ENCODE assay signal across 8 mouse cellular contexts in the genomic region with DNA sequence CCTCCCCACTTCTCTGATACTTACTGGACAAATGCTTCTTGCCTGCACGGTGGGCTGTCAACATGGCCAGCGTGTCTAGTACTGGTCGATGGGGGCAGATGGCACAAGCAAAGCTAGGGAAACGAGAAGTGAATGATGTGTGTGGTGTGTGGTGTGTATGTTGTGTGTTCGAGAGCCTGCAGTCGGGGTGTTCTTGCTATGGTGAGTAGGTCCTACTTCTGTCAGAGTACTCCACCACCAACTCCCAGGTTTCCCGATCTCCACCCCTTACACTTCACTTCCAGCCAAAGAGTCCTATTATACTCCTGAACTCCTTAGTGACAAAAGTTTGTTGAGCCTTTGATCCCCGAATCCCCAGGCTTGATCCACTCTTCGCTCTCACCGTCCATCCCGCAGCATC. TPM values are rescaled to one million over a fixed set of nuclear protein-coding genes. Genes with fewer than 3 reads are reported as not detected.
DNase-seq lines count a peak whose midpoint lies in the region; ATAC-seq and TF ChIP-seq lines count a peak whose summit lies in the region.

No protein-coding gene starts in this region.

- TF ChIP-seq EP300 in stomach, postnatal 0 days (optimal IDR thresholded peaks at IDR 0.05), result no peak

- H3K9ac ChIP-seq in liver, embryonic 11.5 days (ENCODE audit: low read depth, low read length), result peak overlapping the region; percentile 78
- peak overlapping the region; percentile 76 for H3K9ac ChIP-seq in stomach, postnatal 0 days (ENCODE audit: low read length)

- no peaks in the 10 kb centered on the region for H3K27me3 ChIP-seq in thymus, adult 2 months (ENCODE audit: control insufficient read depth, insufficient read depth, low read length)
- no peaks in the 10 kb centered on the region for H3K27me3 ChIP-seq in liver, embryonic 11.5 days (replicated peaks; ENCODE audit: control insufficient read depth, insufficient read depth, low read length)
- no peaks in the 10 kb centered on the region for H3K27me3 ChIP-seq in stomach, postnatal 0 days (ENCODE audit: control insufficient read depth, insufficient read depth, low read length)

- H3K27ac ChIP-seq in thymus, adult 2 months (ENCODE audit: control insufficient read depth, insufficient read depth, low read length), result no peak overlapping the region
- H3K27ac ChIP-seq in liver, embryonic 11.5 days (ENCODE audit: low read depth, low read length), result peak overlapping the region; percentile 36; the same call in 1 of the 2 replicates
- peak overlapping the region; percentile 74 for H3K27ac ChIP-seq in stomach, postnatal 0 days (replicated peaks)

- 0 out of 2 replicates have a peak, but pooled peaks have one; percentile 6 for ATAC-seq in frontal cortex, adult (ENCODE audit: low TSS enrichment)
- 0 out of 2 replicates have a peak, but pooled peaks have one; percentile 0 for ATAC-seq in liver, embryonic 11.5 days (replicated peaks; ENCODE audit: low FRiP score)
- no peak; the same call in none of the 2 replicates for ATAC-seq in stomach, postnatal 0 days (ENCODE audit: low FRiP score, low TSS enrichment)

- no peaks in the 10 kb centered on the region for H3K9me3 ChIP-seq in liver, embryonic 11.5 days (ENCODE audit: control insufficient read depth, low read length)
- H3K9me3 ChIP-seq in stomach, postnatal 0 days (ENCODE audit: control insufficient read depth, low read length), result no peaks in the 10 kb centered on the region

- intact Hi-C loops in left cerebral cortex, postnatal 25 days (cut with DNase I), result loop anchor here (2.0 kb wide), 1 partner anchor 22 kb away; the partner anchor contains the start of gene Vps72

- TF ChIP-seq POLR2A in thymus, adult 2 months (IDR thresholded peaks at IDR 0.05; ENCODE audit: control insufficient read depth, extremely low read depth, insufficient read depth, low read length, poor library complexity), result no peak

- no peak for TF ChIP-seq CTCF in thymus, adult 2 months (IDR thresholded peaks at IDR 0.05; ENCODE audit: borderline replicate concordance, control insufficient read depth, extremely low read depth, insufficient read depth, low read length, poor library complexity)
- TF ChIP-seq CTCF in stomach, postnatal 0 days (IDR thresholded peaks at IDR 0.05; ENCODE audit: low read depth), result no peak

- H3K36me3 ChIP-seq in thymus, adult 2 months (ENCODE audit: control insufficient read depth, insufficient read depth, low read length), result no peaks in the 10 kb centered on the region; the same call in 1 of the 2 replicates
- H3K36me3 ChIP-seq in liver, embryonic 11.5 days (ENCODE audit: control insufficient read depth, insufficient read depth, low read length), result no peaks in the 10 kb centered on the region; the same call in 1 of the 2 replicates
- peaks cover 2% of the 10 kb centered on the region; the same call in 1 of the 2 replicates for H3K36me3 ChIP-seq in stomach, postnatal 0 days (ENCODE audit: control insufficient read depth, insufficient read depth, low read length)

- 61% methylated on average over 11 of the region's 11 CpGs for WGBS in thymus, adult 2 months
- WGBS in liver, embryonic 11.5 days, result 51% methylated on average over 11 of the region's 11 CpGs
- 52% methylated on average over 11 of the region's 11 CpGs for WGBS in stomach, postnatal 0 days

- peaks cover 20% of the 10 kb centered on the region for H3K4me1 ChIP-seq in thymus, adult 2 months (replicated peaks; ENCODE audit: control insufficient read depth, insufficient read depth, low read length)
- H3K4me1 ChIP-seq in liver, embryonic 11.5 days (replicated peaks; ENCODE audit: control insufficient read depth, insufficient read depth, low read length), result peaks cover 15% of the 10 kb centered on the region
- H3K4me1 ChIP-seq in stomach, postnatal 0 days (replicated peaks; ENCODE audit: control insufficient read depth, insufficient read depth), result peaks cover 4% of the 10 kb centered on the region

- no peak for DNase-seq in frontal cortex, postnatal 36 days (ENCODE audit: low spot score in 2 of 2)
- DNase-seq in thymus, adult 2 months, result no peak
- no peak for DNase-seq in thymus, postnatal 36 days
- DNase-seq in liver, embryonic 11.5 days (ENCODE audit: low spot score), result no peak
- DNase-seq in stomach, postnatal 0 days (ENCODE audit: low spot score), result no peak
- no peak for DNase-seq in urinary bladder, adult 2 months (ENCODE audit: low spot score)
- DNase-seq in left cerebral cortex, postnatal 25 days (ENCODE audit: low spot score in 2 of 2), result no peak

- peak overlapping the region; percentile 78 for H3K4me2 ChIP-seq in liver, embryonic 11.5 days
- H3K4me2 ChIP-seq in stomach, postnatal 0 days (replicated peaks; ENCODE audit: low read depth), result peak overlapping the region; percentile 81

- peak overlapping the region; percentile 53 for H3K4me3 ChIP-seq in thymus, adult 2 months (ENCODE audit: control insufficient read depth, insufficient read depth, low read length)
- peak overlapping the region; percentile 72 for H3K4me3 ChIP-seq in liver, embryonic 11.5 days (ENCODE audit: low read depth, low read length)
- H3K4me3 ChIP-seq in stomach, postnatal 0 days (ENCODE audit: low read depth, low read length), result peak overlapping the region; percentile 64

RNA-seq across cellular contexts. Expression of gene Scnm1, which starts 0.6 kb away (rescaled TPM):
- 56.4 and 63.8 TPM in 2 replicates for polyA plus RNA-seq in thymus, adult 2 months (2012; rRNA removed)
- 53.1 and 58.5 TPM in 2 replicates for polyA plus RNA-seq in liver, embryonic 11.5 days (2014; fragmentation: Nextera tagmentation; extraction: Ambion mirVana)
- polyA plus RNA-seq in stomach, postnatal 0 days (2015; fragmentation: Nextera tagmentation; extraction: Ambion mirVana), result 39.5 and 42.9 TPM in 2 replicates
- 84.2 and 90.2 TPM in 2 replicates for polyA plus RNA-seq in urinary bladder, adult 2 months (2012; rRNA removed)
- 10 to 100 TPM; 42.1 to 46.2 TPM for total RNA-seq in left cerebral cortex, postnatal 25 days (2021)

RNA-seq across cellular contexts. Expression of gene Lysmd1, which starts 0.7 kb away (rescaled TPM):
- 13.1 and 14.1 TPM in 2 replicates for polyA plus RNA-seq in thymus, adult 2 months (2012; rRNA removed)
- polyA plus RNA-seq in liver, embryonic 11.5 days (2014; fragmentation: Nextera tagmentation; extraction: Ambion mirVana), result 8.9 and 9.1 TPM in 2 replicates
- polyA plus RNA-seq in stomach, postnatal 0 days (2015; fragmentation: Nextera tagmentation; extraction: Ambion mirVana), result 9.6 and 10.1 TPM in 2 replicates
- polyA plus RNA-seq in urinary bladder, adult 2 months (2012; rRNA removed), result 10.4 and 11.0 TPM in 2 replicates
- total RNA-seq in left cerebral cortex, postnatal 25 days (2021), result 10 to 100 TPM; 16.8 to 18.1 TPM

RNA-seq across cellular contexts. Expression of gene Tmod4, which starts 8.9 kb away (rescaled TPM):
- polyA plus RNA-seq in thymus, adult 2 months (2012; rRNA removed), result 1.8 and 3.6 TPM in 2 replicates
- 1.1 TPM in 2 replicates for polyA plus RNA-seq in liver, embryonic 11.5 days (2014; fragmentation: Nextera tagmentation; extraction: Ambion mirVana)
- polyA plus RNA-seq in stomach, postnatal 0 days (2015; fragmentation: Nextera tagmentation; extraction: Ambion mirVana), result 0.70 and 1.0 TPM in 2 replicates
- 1.2 and 1.5 TPM in 2 replicates for polyA plus RNA-seq in urinary bladder, adult 2 months (2012; rRNA removed)
- not detected for total RNA-seq in left cerebral cortex, postnatal 25 days (2021)

RNA-seq across cellular contexts. Expression of gene Tnfaip8l2, which starts 9.0 kb away (rescaled TPM):
- 78.5 and 79.6 TPM in 2 replicates for polyA plus RNA-seq in thymus, adult 2 months (2012; rRNA removed)
- polyA plus RNA-seq in liver, embryonic 11.5 days (2014; fragmentation: Nextera tagmentation; extraction: Ambion mirVana), result 4.8 and 5.4 TPM in 2 replicates
- polyA plus RNA-seq in stomach, postnatal 0 days (2015; fragmentation: Nextera tagmentation; extraction: Ambion mirVana), result 5.0 and 5.3 TPM in 2 replicates
- polyA plus RNA-seq in urinary bladder, adult 2 months (2012; rRNA removed), result 8.5 and 8.7 TPM in 2 replicates
- total RNA-seq in left cerebral cortex, postnatal 25 days (2021), result 1 to 10 TPM; 2.6 to 3.2 TPM

RNA-seq across cellular contexts. Expression of gene Vps72, which starts 22.4 kb away (rescaled TPM):
- 77.1 and 78.4 TPM in 2 replicates for polyA plus RNA-seq in thymus, adult 2 months (2012; rRNA removed)
- polyA plus RNA-seq in liver, embryonic 11.5 days (2014; fragmentation: Nextera tagmentation; extraction: Ambion mirVana), result 109 and 111 TPM in 2 replicates
- polyA plus RNA-seq in stomach, postnatal 0 days (2015; fragmentation: Nextera tagmentation; extraction: Ambion mirVana), result 60.8 and 65.9 TPM in 2 replicates
- polyA plus RNA-seq in urinary bladder, adult 2 months (2012; rRNA removed), result 70.9 and 76.2 TPM in 2 replicates
- 10 to 100 TPM; 36.2 to 43.7 TPM for total RNA-seq in left cerebral cortex, postnatal 25 days (2021)
